Mouse (Mus musculus) neutrophil, adult 59 days (primary cell): ENCODE results near the gene Gm5725. TPM values are rescaled to one million over a fixed set of nuclear protein-coding genes. Genes with fewer than 3 reads are reported as not detected.

Experiments used
- total RNA-seq, 2 experiments: library from RNA; stranded (reverse); gene quantifications; 1 replicate in 1 of 2; 2 replicates in 1 of 2; pipeline ENCODE4 v1.2.4; 2023

Gene Gm5725
- not detected for total RNA-seq

GRCm38 (mm10) chr7:21844167-21844566 lies at the start of gene Gm5725:
Gm5725 (minus strand) TSS chr7:21844267.

GRCm38 (mm10) chr7:21832051-21832450 lies 12.0 kb downstream of the Gm5725 start, which contains the start of gene Vmn1r135:
Vmn1r135 (plus strand) TSS chr7:21832351.

GRCm38 (mm10) chr7:21796628-21797027 lies 47.4 kb downstream of the Gm5725 start, which contains the start of gene Gm4177:
Gm4177 (minus strand) TSS chr7:21796728.

Other genes with a start within 250 kb of the Gm5725 start
- not detected for gene Vmn1r132, start 230.2 kb downstream of the Gm5725 start, total RNA-seq
- gene Gm4175, start 82.8 kb downstream of the Gm5725 start, total RNA-seq: not detected
- not detected for gene Gm4177, start 47.5 kb downstream of the Gm5725 start, total RNA-seq
- gene Vmn1r135, start 11.9 kb downstream of the Gm5725 start, total RNA-seq: not detected
- not detected for gene Gm5891, start 77.0 kb upstream of the Gm5725 start, total RNA-seq
- gene Vmn1r137, start 150.3 kb upstream of the Gm5725 start, total RNA-seq: not detected
- not detected for gene Vmn1r138, start 184.6 kb upstream of the Gm5725 start, total RNA-seq
- not detected for gene Gm6176, start 212.0 kb upstream of the Gm5725 start, total RNA-seq
- gene Vmn1r139, start 224.8 kb upstream of the Gm5725 start, total RNA-seq: not detected